Mouse (Mus musculus): ENCODE results near the gene Leng9.

The Leng9 gene

GRCm38 (mm10) chr7:4150059-4150541, at the start of gene Leng9:
Leng9 (minus strand) TSS chr7:4150374.
- peak; percentile 74 to 93 for DNase-seq (ENCODE audit: inconsistent age in 2 of 2, low spot score in 1 of 2)

DNA sequence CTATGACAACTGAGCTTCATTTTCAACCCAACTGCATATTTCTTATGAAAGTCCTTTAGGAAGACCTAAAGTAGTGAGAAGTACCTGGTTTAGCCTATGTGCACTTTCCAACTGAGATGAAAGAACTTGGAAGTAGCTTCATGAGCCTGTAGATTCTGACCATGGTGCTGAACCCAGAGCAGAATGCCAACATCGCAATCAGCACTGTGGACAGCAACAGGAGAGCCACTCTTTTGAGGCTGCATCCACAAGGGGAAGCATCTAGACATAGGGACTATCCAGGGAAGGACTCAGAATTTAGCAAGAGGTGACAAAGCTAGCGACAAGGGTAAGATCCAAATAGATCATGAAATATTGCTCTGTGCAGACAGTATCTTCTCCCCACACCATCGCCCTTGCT, 28.3 kb upstream of the Leng9 start:
- peak; percentile 59 to 87 for DNase-seq (ENCODE audit: inconsistent age in 2 of 2, low spot score in 1 of 2)

DNA sequence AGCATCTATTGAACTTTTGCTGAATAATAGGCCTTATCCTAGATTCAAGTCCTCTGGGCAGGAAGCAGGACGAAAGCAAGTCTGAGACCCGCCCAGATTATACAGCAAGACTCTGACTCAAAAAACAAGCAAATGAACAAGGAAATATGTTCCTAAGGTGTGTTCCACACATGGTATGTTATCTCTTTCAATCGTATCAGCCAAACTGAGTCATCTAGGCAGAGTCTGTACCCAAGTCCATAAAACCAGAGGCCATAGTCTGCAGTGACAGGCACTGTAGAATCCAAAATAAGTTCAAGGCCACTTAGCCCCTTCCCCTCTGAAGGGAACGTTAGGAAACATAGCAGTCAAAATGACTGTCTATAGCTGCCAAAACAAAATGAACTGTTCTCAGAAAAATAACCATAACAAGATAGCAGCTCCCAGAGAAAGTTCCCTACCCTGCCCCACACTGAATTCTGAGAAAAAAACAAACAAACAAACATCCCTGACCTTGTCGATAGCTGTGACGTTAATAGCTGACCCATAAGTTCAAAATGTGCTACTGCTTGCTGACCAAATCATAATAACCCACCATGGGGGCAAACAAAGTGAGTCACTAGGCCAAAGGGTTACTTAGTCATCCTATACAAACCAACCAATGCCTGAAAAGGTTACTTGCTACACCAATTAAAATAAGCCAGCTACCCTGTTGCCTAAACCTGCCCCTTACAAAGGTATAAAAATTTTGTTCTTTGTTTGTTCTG, 20.2 kb upstream of the Leng9 start:
- DNase-seq (ENCODE audit: inconsistent age in 2 of 2, low spot score in 1 of 2), result peak in 1 of 2 experiments; percentile 36

- peak; percentile 59 to 86 for DNase-seq (ENCODE audit: inconsistent age in 2 of 2, low spot score in 1 of 2)
These were observed 16.9 kb upstream of the Leng9 start for GRCm38 (mm10) chr7:4167098-4167497.

DNA sequence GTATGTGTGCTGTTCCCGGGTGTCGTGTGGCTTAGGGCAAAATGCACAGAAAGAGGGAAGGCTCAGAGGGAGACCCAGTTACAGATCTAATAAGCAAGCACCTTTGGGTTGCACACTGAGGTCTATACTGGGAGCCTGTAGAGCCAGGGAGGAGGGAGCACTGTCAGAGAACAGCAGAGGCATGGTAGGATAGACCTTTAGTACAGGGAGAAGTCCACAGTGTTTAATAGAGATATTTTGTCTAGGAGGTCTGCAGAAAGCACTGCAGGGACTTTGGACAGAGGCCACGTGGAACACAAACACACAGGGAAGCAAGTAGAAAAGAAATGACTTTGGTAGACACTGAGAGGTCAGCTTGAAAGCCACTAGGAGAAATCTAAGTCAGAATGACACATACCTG, 15.1 kb upstream of the Leng9 start:
- DNase-seq (ENCODE audit: inconsistent age in 2 of 2, low spot score in 1 of 2), result peak in 1 of 2 experiments; percentile 66

DNA sequence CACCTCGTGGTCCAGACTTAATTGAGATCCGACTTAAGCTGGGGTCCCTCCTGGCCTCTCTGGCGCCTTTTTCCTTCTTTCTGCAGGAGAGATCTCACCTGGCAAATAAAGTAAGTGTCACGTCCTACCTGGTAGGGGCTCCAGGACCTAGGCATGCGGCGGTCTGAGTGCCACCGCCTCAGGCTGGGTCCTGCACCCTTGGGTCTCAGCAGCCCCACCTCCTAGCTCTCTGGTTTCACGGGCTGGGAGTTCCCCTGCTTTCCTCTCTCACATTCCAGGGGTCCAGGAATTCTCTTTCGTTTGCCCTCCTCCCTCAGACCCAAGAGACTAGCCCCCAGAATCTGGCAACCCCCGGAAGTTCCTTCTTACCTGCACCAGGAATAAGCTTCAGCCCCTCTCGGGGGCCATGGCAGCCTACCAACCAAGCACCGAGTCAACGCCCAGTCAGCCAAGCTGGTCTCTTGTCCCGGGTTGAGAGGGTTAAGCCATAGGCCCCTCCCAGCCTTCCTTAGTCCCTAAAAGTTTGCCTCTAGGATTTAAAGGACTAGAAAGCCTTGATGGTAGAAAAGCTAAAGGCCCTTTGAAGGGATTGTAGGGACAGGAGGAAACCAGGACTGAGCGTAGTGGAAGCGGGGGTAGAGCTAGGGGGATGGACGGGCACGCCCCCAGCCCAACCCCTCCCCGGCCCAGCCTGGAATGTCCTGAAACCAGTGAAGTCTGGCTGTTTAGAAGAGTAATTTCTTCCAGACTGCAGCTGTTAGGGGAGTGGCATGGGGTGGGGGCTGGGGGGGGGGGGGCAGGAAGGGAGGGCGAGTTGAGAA, 14.1 kb upstream of the Leng9 start, which contains the start of gene Cdc42ep5:
Gene Cdc42ep5, minus strand, starts transcription at position 771 of the 821 bp plus-strand sequence.
- DNase-seq (ENCODE audit: inconsistent age in 2 of 2, low spot score in 1 of 2), result peak; percentile 82 to 91

GRCm38 (mm10) chr7:4163571-4164072, 13.4 kb upstream of the Leng9 start:
- DNase-seq (ENCODE audit: inconsistent age in 2 of 2, low spot score in 1 of 2), result peak; percentile 37 to 74

- DNase-seq (ENCODE audit: inconsistent age in 2 of 2, low spot score in 1 of 2), result peak in 1 of 2 experiments; percentile 22
These were observed 11.4 kb upstream of the Leng9 start for GRCm38 (mm10) chr7:4161596-4161995.

- no peak for DNase-seq (ENCODE audit: inconsistent age in 2 of 2, low spot score in 1 of 2)
These were observed 4.8 kb upstream of the Leng9 start for GRCm38 (mm10) chr7:4154976-4155375.

- DNase-seq (ENCODE audit: inconsistent age in 2 of 2, low spot score in 1 of 2), result no peak
These were observed 4.2 kb upstream of the Leng9 start for GRCm38 (mm10) chr7:4154356-4154755.

GRCm38 (mm10) chr7:4151241-4151640, 1.1 kb upstream of the Leng9 start:
- peak in 1 of 2 experiments; percentile 58 for DNase-seq (ENCODE audit: inconsistent age in 2 of 2, low spot score in 1 of 2)

- DNase-seq (ENCODE audit: inconsistent age in 2 of 2, low spot score in 1 of 2), result peak; percentile 85 to 96
These were observed 642 bp upstream of the Leng9 start for GRCm38 (mm10) chr7:4150811-4151221.

DNA sequence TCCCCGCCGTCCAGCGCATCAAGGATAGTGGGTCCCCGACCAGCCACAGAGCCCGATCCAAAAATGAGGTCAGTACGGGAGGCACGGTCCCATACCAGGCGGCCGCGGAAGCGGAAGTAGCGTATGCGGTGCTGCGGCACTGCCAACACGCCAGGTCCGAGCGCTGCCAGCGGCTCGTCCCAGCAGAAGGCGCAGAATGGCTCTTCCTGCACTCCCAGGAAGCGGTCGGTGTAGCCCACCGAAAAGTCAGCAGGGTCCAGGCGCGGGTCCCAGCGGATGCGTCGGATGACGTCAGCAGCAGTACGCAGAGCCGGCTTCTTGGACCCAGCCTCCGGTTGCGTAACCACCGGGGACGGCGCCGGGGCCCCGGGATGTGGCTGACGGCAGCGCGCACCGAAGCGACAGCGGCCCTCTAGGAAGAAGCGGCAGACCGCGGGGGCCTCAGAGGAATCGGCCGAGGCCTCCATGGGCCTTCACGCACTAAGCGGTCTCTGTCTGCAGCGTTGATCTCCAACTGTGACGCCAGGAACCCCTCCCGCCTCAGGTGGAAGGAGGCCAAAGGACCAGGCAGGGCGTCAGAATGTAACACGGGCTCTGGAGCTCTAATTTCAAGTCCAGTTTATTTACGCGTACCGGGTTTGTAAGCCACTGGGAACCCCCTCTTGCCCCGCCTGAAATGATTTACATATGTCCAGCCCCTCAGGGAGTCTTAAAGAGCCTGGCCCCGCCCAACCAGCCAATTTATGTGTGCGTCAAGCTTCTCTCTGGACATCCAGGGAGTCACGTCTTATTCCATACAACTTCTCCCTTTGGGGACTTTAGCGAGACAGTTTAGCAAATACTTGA, 742 bp downstream of the Leng9 start:
- DNase-seq (ENCODE audit: inconsistent age in 2 of 2, low spot score in 1 of 2), result peak; percentile 91 to 97

- peak; percentile 55 to 68 for DNase-seq (ENCODE audit: inconsistent age in 2 of 2, low spot score in 1 of 2)
These were observed 1.6 kb downstream of the Leng9 start for GRCm38 (mm10) chr7:4148341-4149208.

GRCm38 (mm10) chr7:4147836-4148235, 2.3 kb downstream of the Leng9 start:
- DNase-seq (ENCODE audit: inconsistent age in 2 of 2, low spot score in 1 of 2), result no peak

DNA sequence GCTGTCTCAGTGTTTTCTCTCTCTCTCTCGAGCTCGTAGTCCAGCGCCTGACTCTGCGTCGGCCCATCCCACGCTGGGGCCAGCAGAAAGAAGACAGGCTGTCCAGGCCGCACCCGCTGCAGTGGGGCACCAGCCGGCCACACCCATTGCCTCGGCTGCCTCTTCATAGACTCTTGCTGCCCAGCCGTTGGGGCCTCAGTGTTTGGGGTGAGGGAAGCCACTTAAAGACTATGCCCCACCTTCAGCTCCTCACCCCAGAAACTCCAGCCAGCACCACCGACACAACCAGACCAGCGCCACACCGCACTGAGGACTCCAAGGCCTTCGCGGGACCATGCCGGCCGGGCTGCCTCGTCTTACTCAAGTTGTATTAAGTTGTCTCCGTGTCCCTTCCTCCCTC, 2.8 kb downstream of the Leng9 start:
- peak in 1 of 2 experiments; percentile 47 for DNase-seq (ENCODE audit: inconsistent age in 2 of 2, low spot score in 1 of 2)

DNA sequence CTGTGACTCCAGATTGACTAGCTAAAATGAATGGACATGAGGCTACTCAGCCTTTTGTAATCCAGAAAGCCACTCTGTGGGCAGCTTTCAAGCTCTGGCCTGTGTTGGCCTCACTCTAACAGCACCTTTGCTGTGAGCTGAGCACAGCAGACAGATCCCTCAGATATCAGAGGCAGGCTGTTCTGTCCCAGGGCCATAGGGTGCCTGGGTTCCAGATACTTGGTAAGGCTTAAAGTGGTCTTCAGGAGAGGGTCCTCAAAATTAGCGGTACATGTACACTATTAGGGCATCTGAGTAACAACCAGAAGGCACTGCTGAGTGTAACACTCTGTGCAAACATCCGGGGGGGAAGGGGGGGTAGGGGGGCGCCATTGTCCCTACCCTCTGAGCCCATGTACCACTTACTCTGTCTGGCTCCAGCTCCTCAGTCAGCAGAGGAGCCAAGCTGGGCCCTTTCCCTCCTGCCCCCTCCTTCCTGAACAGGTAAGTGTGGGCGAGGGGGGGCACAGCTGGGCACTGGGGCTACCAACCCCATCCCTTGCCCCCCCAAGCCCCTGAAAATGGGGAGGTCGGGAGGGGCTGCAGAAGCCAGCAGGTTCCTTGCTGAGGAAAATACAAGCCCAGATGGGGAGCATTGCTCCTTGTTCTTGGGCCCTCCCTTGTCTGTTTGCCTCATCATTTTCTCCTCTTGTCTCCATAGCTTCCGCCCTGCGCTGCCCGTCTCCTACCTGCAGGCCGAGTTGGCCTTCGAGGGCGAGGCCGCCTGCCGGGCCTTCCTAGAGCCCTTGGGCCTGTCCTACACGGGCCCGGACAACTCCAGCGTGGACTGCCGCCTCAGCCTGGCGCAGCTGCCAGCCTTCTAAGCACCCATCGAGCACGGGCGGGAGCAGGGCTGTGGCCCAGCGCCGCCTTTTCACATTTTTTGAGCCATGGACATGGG, 3.7 kb downstream of the Leng9 start:
- DNase-seq (ENCODE audit: inconsistent age in 2 of 2, low spot score in 1 of 2), result peak; percentile 48 to 54

DNA sequence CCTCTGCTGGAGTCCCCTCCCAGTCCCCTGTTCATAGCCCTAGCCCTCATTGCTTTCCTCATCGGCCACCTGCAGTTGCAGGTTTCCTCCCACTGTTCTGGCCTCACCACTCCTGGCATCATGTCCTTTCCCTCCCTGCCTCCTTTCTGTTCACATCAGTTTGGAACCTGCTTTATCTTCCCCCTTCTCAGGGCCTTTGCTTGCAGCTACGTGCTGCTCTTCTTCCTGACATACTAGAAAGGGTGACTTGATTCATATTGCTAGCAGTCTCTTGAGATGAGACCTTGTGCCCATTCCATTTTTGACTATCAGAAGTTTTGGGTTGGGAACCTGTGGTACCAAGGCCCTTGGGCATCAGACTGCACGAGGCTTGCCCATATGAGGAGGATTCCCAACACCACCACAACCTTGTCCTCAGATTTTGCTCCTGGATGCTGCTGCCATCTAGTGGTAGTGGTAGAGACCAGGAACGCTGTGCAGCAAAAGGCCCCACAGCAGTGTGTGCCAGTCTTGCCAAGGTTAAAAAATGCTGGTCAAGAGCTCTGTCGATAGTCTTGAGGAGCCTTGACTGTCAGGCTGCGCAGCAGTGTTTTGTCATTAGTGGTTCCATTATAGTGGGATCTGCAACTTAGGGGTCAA, 4.5 kb downstream of the Leng9 start:
- DNase-seq (ENCODE audit: inconsistent age in 2 of 2, low spot score in 1 of 2), result peak; percentile 78 to 93
